Mouse (Mus musculus) intestine, embryonic 16.5 days (tissue): ENCODE results near the gene Hmbs. TPM values are rescaled to one million over a fixed set of nuclear protein-coding genes. Genes with fewer than 3 reads are reported as not detected.

Source experiments
- ATAC-seq: fragments of 200-750 bp; cut with Nextera tagmentation; 2 replicates; pipeline ENCODE4 v1.8.0; 2017; ENCODE audit warnings: moderate TSS enrichment, moderate library complexity
- H3K27ac ChIP-seq: fragments of 300-500 bp; sonication (generic); 2 replicates; pipeline ENCODE4 v1.5.1; 2014; ENCODE audit warnings: mild to moderate bottlenecking, low read length
- H3K27me3 ChIP-seq: fragments of 300-500 bp; sonication (generic); replicated peaks from 2 replicates; pipeline ENCODE4 v1.6.1; 2014; ENCODE audit warnings: low read length, control low read depth, mixed read lengths; ENCODE audit not compliant: control insufficient read depth, insufficient read depth
- H3K36me3 ChIP-seq: fragments of 300-500 bp; sonication (generic); 2 replicates; pipeline ENCODE4 v1.6.1; 2014; ENCODE audit warnings: low read length, control low read depth; ENCODE audit not compliant: control insufficient read depth, insufficient read depth
- H3K4me1 ChIP-seq: fragments of 300-500 bp; sonication (generic); 2 replicates; pipeline ENCODE4 v1.6.1; 2014; ENCODE audit warnings: low read length, control low read depth, mixed read lengths; ENCODE audit not compliant: control insufficient read depth, insufficient read depth
- H3K4me2 ChIP-seq: fragments of 300-500 bp; sonication (generic); 2 replicates; pipeline ENCODE4 v1.6.1; 2014; ENCODE audit warnings: low read depth, low read length, control low read depth
- H3K4me3 ChIP-seq: fragments of 300-500 bp; sonication (generic); 2 replicates; pipeline ENCODE4 v1.5.1; 2014; ENCODE audit warnings: mild to moderate bottlenecking, low read length
- H3K9ac ChIP-seq: fragments of 300-500 bp; sonication (generic); 2 replicates; pipeline ENCODE4 v1.6.1; 2014; ENCODE audit warnings: low read depth, low read length
- H3K9me3 ChIP-seq: fragments of 300-500 bp; sonication (generic); 2 replicates; pipeline ENCODE4 v1.6.1; 2016; ENCODE audit warnings: low read length, control low read depth; ENCODE audit not compliant: control insufficient read depth
- WGBS: fragments of 180-500 bp; shearing (Covaris S2); extraction: QIAGEN DNeasy Blood & Tissue Kit; methylation state at CpG from one replicate; pipeline ENCODE4 v1.1.7; 2014; 5-methylcytosine and 5-hydroxymethylcytosine counted together
- polyA plus RNA-seq: library from polyadenylated mRNA; unstranded; fragments of >200 nt; fragmentation: Nextera tagmentation; extraction: Ambion mirVana; gene quantifications from 2 replicates; pipeline ENCODE4 v1.2.1, GENCODE M21; 2015

Gene Hmbs
- polyA plus RNA-seq, 1 experiment from 2014 or later = 155 TPM

GRCm38 (mm10) chr9:44319887-44320798, 23.9 kb downstream of the Hmbs start, which contains the start of gene C2cd2l:
TSS of gene C2cd2l (minus strand) at chr9:44320285.
- 0 out of 2 replicates have a peak, but pooled peaks cover 3% of the 10 kb centered on the region for H3K36me3 ChIP-seq
- peak within 1 kb of the TSS; percentile 78 for H3K27ac ChIP-seq
- under 1% methylated on average over 66 of the region's 67 CpGs for WGBS
- peak; percentile 97 for ATAC-seq
- H3K4me2 ChIP-seq = peak within 1 kb of the TSS; percentile 88
- H3K4me1 ChIP-seq = peaks cover 18% of the 10 kb centered on the region
- H3K27me3 ChIP-seq = no peaks in the 10 kb centered on the region
- peak within 1 kb of the TSS; percentile 86 for H3K9ac ChIP-seq
- H3K4me3 ChIP-seq = peak within 1 kb of the TSS; percentile 90
- H3K9me3 ChIP-seq = no peaks in the 10 kb centered on the region

GRCm38 (mm10) chr9:44319105-44319886, 24.7 kb downstream of the Hmbs start:
- ATAC-seq = peak; percentile 16; the same call in 1 of the 2 replicates
- Histone ChIP-seq H3K9ac (peak overlapping the region; percentile 86), H3K9me3 (no peaks in the 10 kb centered on the region), H3K36me3 (0 out of 2 replicates have a peak, but pooled peaks cover 3% of the 10 kb centered on the region), H3K27ac (peak overlapping the region; percentile 78), H3K4me2 (peak overlapping the region; percentile 88), H3K4me3 (peak overlapping the region; percentile 90), H3K27me3 (no peaks in the 10 kb centered on the region), H3K4me1 (peaks cover 18% of the 10 kb centered on the region)
- WGBS = 3% methylated on average over 37 of the region's 37 CpGs

- Histone ChIP-seq H3K9ac (peak overlapping the region; percentile 86), H3K36me3 (0 out of 2 replicates have a peak, but pooled peaks cover 3% of the 10 kb centered on the region), H3K9me3 (no peaks in the 10 kb centered on the region), H3K27me3 (no peaks in the 10 kb centered on the region), H3K4me3 (peak overlapping the region; percentile 90), H3K4me1 (peaks cover 18% of the 10 kb centered on the region), H3K4me2 (peak overlapping the region; percentile 88), H3K27ac (peak overlapping the region; percentile 78)
- no peak for ATAC-seq
- WGBS = 32% methylated on average over 3 of the region's 3 CpGs
Measured at GRCm38 (mm10) chr9:44318826-44319095, 25.3 kb downstream of the Hmbs start.

- H3K36me3 ChIP-seq = peaks cover 8% of the 10 kb centered on the region; the same call in 1 of the 2 replicates
- 56% methylated on average over 5 of the region's 5 CpGs for WGBS
- peak overlapping the region; percentile 88 for H3K4me2 ChIP-seq
- peaks cover 18% of the 10 kb centered on the region for H3K4me1 ChIP-seq
- H3K9me3 ChIP-seq = no peaks in the 10 kb centered on the region
- peak overlapping the region; percentile 78 for H3K27ac ChIP-seq
- H3K9ac ChIP-seq = peak overlapping the region; percentile 86
- H3K27me3 ChIP-seq = no peaks in the 10 kb centered on the region
- H3K4me3 ChIP-seq = peak overlapping the region; percentile 90
- peak; percentile 54 for ATAC-seq
Measured at GRCm38 (mm10) chr9:44318076-44318825, 25.8 kb downstream of the Hmbs start.

- no peak overlapping the region for H3K9ac ChIP-seq
- 0 out of 2 replicates have a peak overlapping the region, but pooled peaks have one; percentile 90 for H3K4me3 ChIP-seq
Measured at GRCm38 (mm10) chr9:44317452-44317851, 26.6 kb downstream of the Hmbs start.

GRCm38 (mm10) chr9:44314910-44315309, 29.1 kb downstream of the Hmbs start:
- no peak overlapping the region for H3K4me3 ChIP-seq
- H3K27me3 ChIP-seq = no peaks in the 10 kb centered on the region
- H3K36me3 ChIP-seq = peaks cover 10% of the 10 kb centered on the region; the same call in 1 of the 2 replicates
- H3K4me1 ChIP-seq = peaks cover 27% of the 10 kb centered on the region
- no peaks in the 10 kb centered on the region for H3K9me3 ChIP-seq
- no peak overlapping the region for H3K27ac ChIP-seq
- H3K4me2 ChIP-seq = no peak overlapping the region
- WGBS = 88% methylated on average over 18 of the region's 18 CpGs
- no peak overlapping the region for H3K9ac ChIP-seq
- ATAC-seq = no peak

More at GRCm38 (mm10) chr9:44317452-44317851, 26.6 kb downstream of the Hmbs start:
- Histone ChIP-seq H3K9me3 (no peaks in the 10 kb centered on the region), H3K4me2 (no peak overlapping the region; the same call in 1 of the 2 replicates), H3K36me3 (peaks cover 10% of the 10 kb centered on the region; the same call in 1 of the 2 replicates), H3K27ac (no peak overlapping the region), H3K4me1 (peaks cover 18% of the 10 kb centered on the region), H3K27me3 (no peaks in the 10 kb centered on the region)
- no peak for ATAC-seq
- WGBS = 71% methylated on average over 4 of the region's 4 CpGs

GRCm38 (mm10) chr9:44314257-44314547, 29.8 kb downstream of the Hmbs start:
- Histone ChIP-seq H3K9me3 (no peaks in the 10 kb centered on the region), H3K27ac (no peak overlapping the region), H3K27me3 (no peaks in the 10 kb centered on the region), H3K4me3 (no peak overlapping the region), H3K4me1 (peaks cover 27% of the 10 kb centered on the region), H3K9ac (no peak overlapping the region), H3K36me3 (peaks cover 10% of the 10 kb centered on the region; the same call in 1 of the 2 replicates), H3K4me2 (no peak overlapping the region)
- ATAC-seq = no peak
- WGBS = 71% methylated on average over 4 of the region's 4 CpGs

GRCm38 (mm10) chr9:44313476-44314256, 30.4 kb downstream of the Hmbs start:
- peaks cover 22% of the 10 kb centered on the region for H3K4me1 ChIP-seq
- ATAC-seq = no peak
- no peak overlapping the region for H3K9ac ChIP-seq
- peaks cover 10% of the 10 kb centered on the region; the same call in 1 of the 2 replicates for H3K36me3 ChIP-seq
- no peaks in the 10 kb centered on the region for H3K9me3 ChIP-seq
- no peak overlapping the region for H3K4me2 ChIP-seq
- H3K27ac ChIP-seq = no peak overlapping the region
- WGBS = 76% methylated on average over 19 of the region's 19 CpGs
- H3K4me3 ChIP-seq = no peak overlapping the region
- no peaks in the 10 kb centered on the region for H3K27me3 ChIP-seq
